Mouse (Mus musculus) cerebellum, adult 11-12 months (tissue): ENCODE measurements around the gene Bcas3.

ENCODE experiments used
- DNase-seq: peaks from one replicate; pipeline ENCODE4 v3.0.0; 2022

The Bcas3 gene

GRCm38 (mm10) chr11:85857997-85858698 lies 505.2 kb downstream of the Bcas3 start:
- no peak for DNase-seq

DNA sequence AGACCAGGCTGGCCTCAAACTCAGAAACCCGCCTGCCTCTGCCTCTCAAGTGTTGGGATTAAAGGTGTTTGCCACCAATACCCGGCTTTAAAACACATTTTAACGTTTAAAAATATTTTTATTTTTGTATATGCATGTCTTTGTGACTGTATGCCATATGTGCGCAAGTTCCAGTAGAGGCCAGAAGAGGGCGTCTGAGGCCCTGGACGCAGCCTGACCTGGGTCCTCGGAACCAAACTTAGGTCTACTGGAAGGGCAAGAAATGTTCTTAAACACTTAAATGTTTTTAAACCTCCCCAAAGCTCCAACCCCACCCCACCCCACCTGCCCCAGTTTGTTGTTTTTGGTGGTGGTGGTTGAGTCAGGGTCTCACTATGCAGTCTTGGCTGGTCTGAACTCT lies 511.4 kb downstream of the Bcas3 start:
- DNase-seq = no peak
